Mouse (Mus musculus) right cerebral cortex, postnatal 25 days (tissue): ENCODE data around the gene Usp21.

Source experiments
- DNase-seq: peaks from one replicate; pipeline ENCODE4 v3.0.0; 2022

Usp21 gene

GRCm38 (mm10) chr1:171283188-171284160 lies 4.3 kb downstream of the Usp21 start:
- no peak for DNase-seq

- no peak for DNase-seq
Measured at GRCm38 (mm10) chr1:171282086-171282805, 5.5 kb downstream of the Usp21 start.

- peak; percentile 76 for DNase-seq
Measured at GRCm38 (mm10) chr1:171281528-171281923, 6.3 kb downstream of the Usp21 start.

GRCm38 (mm10) chr1:171280916-171281527 lies 6.8 kb downstream of the Usp21 start, which contains the start of gene Ppox:
Ppox (minus strand) TSS chr1:171281186.
- peak; percentile 92 for DNase-seq

- no peak for DNase-seq
Measured at GRCm38 (mm10) chr1:171280250-171280915, 7.4 kb downstream of the Usp21 start.

- DNase-seq = peak; percentile 2
Measured at GRCm38 (mm10) chr1:171279721-171280120, 8.1 kb downstream of the Usp21 start.

- peak; percentile 2 for DNase-seq
Measured at GRCm38 (mm10) chr1:171279012-171279705, 8.6 kb downstream of the Usp21 start.

- peak; percentile 3 for DNase-seq
Measured at GRCm38 (mm10) chr1:171278436-171278835, 9.4 kb downstream of the Usp21 start.

GRCm38 (mm10) chr1:171277736-171278135 lies 10.1 kb downstream of the Usp21 start:
- DNase-seq = no peak

- no peak for DNase-seq
Measured at GRCm38 (mm10) chr1:171276110-171276748, 11.6 kb downstream of the Usp21 start.

- DNase-seq = no peak
Measured at GRCm38 (mm10) chr1:171275144-171275734, 12.6 kb downstream of the Usp21 start.

GRCm38 (mm10) chr1:171274171-171274570 lies 13.6 kb downstream of the Usp21 start:
- no peak for DNase-seq

- no peak for DNase-seq
Measured at GRCm38 (mm10) chr1:171272086-171272485, 15.7 kb downstream of the Usp21 start.

GRCm38 (mm10) chr1:171271622-171272021 lies 16.2 kb downstream of the Usp21 start:
- no peak for DNase-seq

GRCm38 (mm10) chr1:171271196-171271595 lies 16.6 kb downstream of the Usp21 start:
- DNase-seq = no peak

GRCm38 (mm10) chr1:171270573-171270900 lies 17.3 kb downstream of the Usp21 start:
- DNase-seq = no peak

- DNase-seq = peak; percentile 95
Measured at GRCm38 (mm10) chr1:171269848-171270572, 17.8 kb downstream of the Usp21 start, which contains the start of gene B4galt3. B4galt3 (plus strand) TSS chr1:171270328.

- no peak for DNase-seq
Measured at GRCm38 (mm10) chr1:171268341-171268740, 19.4 kb downstream of the Usp21 start.

- DNase-seq = no peak
Measured at GRCm38 (mm10) chr1:171265971-171266744, 21.6 kb downstream of the Usp21 start.
